Mouse (Mus musculus) CD4-positive helper T cell, adult 2 months (primary cell): ENCODE measurements around the gene Mcm10.

Experiments used
- DNase-seq: peaks from one replicate; pipeline ENCODE4 v3.0.0-alpha.2; 2012; ENCODE audit warnings: low read depth, missing footprints, low spot score

Mcm10 gene

DNA sequence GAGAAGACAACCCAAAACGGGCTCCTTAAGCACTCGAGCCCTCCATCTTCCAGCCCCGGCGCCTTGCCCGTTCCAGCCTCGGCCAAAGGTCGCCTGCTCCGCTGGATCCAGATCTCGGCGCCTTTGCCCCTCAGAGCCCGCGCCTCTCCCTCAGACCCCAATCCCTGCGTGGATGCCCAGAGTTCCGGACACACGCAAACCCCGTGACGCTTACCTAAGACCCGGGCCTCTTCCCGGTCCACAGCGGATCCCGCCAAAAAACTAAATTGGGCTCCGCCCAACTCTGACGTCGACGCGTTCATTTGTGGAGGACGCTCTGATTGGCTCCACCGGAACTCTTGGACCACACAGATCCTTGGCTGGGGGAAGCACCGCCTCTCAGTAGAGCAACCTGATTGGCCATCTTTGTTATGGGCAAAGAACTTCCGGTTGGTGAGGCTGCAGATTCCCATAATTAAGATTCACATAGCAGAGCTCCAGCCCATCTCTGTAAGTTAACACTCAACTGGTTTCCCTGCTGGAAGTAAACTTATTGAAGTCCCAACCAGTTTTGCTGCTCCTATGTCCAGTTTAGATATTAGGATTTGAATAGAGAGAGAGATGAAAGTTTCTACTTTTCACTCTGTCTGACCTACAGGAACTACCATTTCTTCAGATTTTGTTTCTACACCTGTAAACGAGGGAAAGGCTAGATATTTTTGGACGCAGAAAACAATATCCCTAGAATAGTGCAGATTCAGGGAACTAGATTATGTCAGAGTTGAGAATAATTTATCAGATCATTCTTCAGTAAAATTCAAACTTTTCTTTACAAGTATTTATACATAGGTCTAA lies at the start of gene Mcm10:
Gene Mcm10 (minus strand): TSS at position 301 of the 834 bp plus-strand sequence.
- peak; percentile 93 for DNase-seq

DNA sequence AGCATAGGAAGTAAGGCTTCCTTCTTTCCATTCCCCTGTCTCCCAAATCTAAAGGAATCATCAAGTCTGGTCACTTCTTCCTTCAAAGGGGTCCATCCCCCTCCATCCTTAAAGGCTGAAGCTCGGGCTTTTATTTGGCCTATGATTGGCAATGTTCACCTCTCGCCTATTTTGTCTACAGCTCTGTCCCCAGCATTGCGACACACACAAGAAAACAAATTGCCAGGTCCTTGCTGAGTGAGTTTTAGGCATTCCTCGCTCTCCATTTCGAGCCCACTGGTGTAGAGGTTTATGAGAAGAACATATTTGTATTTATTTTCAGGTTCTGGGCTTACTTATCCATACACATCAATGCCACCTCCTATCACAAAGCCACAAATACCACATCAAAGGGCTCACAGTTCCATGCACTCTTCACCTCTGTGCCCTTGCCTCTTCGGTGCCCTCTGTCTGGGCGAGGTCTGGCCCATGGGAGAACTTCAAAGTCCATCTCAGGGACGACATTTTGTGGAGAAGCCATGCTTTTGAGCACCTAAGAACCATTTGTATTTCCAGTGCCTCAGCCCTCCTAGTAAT lies 48.6 kb upstream of the Mcm10 start:
- peak; percentile 71 for DNase-seq

DNA sequence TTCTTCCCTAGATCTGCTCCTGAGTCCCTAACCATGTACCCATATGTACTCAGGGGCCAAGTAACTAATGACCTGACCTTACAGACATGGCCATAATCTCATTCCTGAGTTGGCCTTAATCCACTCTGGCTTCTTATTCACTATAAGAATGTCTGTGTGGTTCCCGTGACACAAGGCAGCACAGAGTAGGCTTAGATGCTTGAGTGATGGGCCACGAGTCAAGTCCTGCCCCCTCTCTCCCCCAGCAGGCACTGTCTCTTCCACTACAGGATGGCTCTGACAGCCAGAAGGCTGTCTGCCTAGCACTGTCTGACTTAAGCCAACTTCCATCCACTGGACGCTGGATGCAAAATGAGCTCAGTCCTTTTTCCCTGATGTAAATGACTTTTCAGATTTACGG lies 47.4 kb upstream of the Mcm10 start:
- no peak for DNase-seq

DNA sequence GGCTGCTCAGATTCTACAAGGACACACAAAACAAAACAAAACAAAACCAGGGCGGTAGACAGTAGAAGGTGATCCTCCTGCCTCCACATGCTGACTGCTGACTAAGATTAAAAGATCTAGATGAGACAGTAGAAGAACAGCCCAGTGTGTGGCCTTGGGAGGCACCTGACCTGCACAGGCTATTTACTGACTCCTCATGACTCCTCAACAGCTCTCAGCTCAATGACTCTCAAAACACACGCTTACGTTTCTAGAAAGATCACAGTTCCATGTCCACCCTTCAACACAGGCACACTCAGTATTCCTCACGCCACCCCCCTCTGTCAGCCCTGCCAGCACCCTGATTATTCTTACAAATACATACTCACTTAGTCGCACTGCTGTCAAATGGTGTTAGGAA lies 45.8 kb upstream of the Mcm10 start:
- DNase-seq, result no peak

DNA sequence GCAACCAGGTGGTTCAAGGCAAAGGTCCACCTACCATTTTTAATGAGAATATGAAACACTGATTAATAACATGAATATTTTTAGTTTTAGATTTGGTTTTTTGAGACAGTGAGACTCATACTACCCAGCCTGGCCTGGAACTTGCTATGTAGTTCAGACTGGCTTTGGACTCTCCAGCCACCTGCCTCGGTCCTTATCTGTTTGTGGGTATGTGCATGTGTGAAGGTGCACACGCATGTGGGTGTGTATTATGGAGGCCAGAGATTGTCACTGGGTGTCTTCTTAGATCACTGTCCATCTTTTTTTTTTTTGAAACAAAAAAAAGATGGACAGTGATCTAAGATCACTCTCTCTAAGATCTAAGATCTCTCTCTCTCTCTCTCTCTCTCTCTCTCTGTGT lies 38.0 kb upstream of the Mcm10 start:
- DNase-seq, result no peak

DNA sequence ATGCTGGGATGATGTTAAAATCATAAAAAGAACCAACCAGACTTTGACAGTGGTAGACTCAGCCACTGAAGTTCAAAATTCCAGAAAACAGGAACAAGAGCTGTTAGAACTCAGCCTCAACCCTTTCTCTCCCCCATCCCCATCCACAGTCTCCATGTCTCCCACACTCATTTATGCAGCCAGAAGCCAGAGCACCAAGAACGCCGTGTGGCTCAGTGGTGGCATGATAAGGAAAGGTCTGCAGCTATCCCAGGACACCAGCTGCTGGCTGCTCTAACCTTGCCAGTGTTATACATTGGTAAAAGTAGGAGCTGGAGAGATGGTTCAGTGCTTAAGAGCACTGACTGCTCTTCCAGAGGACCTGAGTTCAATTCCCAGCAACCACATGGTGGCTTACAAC lies 34.4 kb upstream of the Mcm10 start:
- no peak for DNase-seq

DNA sequence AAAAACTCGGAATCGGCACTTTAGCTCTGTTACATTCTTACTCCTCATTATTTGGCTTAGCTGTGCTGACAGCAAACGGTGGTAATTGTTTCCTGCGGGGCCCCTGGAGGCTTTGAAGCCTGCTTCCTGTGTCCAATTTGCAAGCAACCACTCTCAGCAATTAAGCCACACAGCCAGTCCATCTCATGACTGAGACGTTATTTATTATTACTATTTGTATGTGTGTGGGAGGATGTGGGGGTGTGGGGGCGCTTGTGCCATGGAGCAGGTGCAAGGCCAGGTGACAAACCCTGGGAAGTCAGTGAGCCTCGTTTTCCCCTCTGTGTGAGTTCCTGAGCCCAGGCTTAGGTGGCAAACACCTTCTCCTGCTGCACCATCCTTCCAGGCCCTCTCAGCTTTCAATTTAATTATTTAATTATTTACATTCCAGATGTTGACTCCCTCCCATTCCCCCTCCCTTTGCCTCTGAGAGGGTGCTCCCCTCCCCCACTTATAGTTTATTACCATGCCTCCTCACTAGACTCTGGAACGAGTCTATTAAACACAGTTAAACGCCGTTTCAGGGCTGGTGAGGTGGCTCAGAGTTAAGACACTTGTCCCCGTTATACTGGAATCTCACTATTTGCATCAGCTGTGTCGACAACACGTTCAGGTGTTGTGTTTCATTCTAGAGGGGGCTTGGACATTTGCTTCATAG lies 32.8 kb upstream of the Mcm10 start:
- DNase-seq, result no peak

DNA sequence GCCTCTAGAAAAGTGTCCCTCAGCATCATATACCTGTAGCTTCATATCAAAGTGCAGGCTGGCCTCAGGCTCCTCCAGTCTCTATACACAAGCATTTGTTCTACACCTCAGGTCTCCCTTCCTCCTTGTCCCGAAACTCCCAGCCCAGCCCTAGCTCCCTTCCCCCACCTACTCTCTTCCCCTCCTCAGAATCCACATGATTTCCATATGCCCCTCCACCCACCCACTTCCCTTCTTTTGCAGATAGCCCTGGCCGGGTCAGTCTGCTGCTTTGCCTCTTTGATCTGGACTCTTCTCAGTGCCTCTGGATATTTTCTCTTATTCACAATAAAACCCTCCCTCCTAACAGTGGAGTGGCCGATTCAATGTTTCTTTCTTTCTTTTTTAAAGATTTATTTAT lies 31.7 kb upstream of the Mcm10 start:
- DNase-seq, result no peak

DNA sequence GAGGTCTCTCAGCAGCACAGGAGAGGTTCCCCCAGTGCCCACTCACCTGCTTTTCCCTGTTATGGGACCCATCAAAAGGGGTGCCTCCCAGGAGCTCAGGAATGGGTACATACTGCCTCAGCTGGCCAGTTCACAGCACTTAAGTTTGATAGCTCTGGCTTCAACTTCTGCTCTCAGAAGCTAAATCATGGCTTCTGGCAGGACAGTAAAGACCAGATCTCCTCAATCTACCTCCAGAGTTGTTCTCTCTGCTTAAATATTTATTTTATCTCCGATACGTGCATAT lies 30.8 kb upstream of the Mcm10 start:
- DNase-seq, result no peak

DNA sequence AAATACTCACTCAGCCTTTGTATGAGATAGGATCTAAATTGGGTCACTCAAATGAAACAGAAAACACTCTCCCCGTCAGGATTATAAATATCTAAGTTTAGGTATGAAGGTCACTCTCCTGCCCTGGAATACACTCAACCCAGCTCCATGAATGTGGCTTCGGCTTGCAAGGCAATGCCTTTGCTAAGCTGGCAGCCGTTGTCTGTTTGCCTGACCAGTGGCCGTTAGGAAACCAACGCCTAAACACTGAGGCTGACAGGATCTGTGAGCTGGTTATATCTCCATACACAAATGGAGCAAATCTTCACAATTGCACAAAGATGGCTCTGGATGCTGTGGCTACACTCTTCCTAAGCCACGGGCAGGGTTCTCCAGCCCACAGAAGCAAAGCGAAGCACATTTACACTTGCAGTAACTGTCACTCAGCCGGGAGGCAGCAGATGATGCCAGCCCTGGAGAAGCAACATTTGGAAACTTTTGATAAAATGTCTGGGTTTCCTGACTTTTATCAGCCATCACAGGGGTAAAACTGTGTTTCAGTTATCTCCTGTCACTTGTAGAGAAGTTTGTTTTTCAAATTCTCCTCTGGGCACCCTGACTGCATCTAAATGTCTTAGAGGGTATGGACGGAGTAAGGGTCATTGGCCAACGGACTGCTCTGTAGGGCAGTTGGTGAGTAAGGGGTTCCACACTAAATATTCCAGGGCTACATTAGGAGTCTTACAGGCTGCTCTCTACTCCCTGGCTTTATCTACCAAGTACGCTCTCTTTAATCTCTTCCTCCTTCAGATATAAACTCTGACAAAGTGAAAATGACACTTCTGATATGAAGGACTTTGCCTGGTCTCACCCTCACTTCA lies 30.3 kb upstream of the Mcm10 start:
- no peak for DNase-seq

DNA sequence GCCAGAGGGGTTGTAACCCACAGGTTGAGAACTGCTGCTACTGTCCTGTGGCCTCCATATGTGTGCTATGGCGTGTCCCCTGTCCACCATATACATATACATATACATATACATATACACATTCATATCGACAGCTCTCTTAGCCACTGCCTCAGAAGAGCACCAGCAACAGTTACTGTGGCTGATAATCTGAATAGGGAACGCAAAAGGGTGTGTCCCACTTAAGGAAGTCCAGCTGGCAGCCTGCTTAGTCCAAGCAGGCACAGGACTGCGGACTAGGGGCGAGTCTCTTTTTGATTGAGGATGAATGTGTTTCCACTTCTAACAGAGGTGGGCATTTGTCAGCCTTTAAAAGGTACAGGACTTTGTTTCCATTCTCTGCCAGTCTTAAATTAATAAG lies 29.3 kb upstream of the Mcm10 start:
- DNase-seq, result no peak

DNA sequence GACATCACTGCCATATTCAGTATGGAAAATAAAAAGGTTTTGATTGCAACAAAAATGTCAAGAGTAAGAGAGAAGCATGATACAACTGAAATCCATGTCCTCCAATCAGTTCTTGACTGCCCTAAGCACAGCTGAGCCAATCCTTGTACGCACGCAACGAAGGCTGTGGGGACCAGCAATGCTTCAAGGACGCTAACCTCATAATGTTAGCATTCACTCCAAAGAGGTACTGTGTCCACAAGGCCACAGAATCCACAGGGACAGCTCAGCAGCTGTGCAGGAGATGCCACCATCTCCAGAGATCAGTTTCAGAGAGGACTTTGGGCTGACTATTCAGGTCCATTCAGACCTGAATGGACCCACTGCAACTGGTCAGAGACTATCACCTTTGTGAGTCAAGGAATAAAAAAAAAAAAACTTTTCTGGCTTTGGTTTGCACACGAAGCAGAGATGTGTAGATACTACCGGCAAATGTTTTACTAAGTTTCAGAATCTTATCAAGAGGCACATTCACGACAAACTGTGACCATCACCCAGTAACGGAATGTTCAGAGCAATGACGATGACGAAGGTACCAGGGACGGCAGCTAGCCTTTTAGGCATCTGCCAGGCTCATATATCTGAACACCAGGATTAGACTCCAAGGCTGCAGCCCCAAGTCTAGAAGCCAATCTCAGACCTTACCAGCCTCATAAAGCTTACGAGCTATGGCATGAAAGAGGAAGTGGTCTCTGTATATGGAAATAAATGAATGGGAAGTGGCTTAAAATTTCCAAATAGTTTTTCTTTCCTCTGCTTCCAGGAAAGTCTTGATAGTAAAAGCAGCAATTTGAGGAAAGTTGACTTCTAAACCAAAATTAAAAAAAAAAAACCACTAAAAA lies 27.9 kb upstream of the Mcm10 start:
- no peak for DNase-seq

DNA sequence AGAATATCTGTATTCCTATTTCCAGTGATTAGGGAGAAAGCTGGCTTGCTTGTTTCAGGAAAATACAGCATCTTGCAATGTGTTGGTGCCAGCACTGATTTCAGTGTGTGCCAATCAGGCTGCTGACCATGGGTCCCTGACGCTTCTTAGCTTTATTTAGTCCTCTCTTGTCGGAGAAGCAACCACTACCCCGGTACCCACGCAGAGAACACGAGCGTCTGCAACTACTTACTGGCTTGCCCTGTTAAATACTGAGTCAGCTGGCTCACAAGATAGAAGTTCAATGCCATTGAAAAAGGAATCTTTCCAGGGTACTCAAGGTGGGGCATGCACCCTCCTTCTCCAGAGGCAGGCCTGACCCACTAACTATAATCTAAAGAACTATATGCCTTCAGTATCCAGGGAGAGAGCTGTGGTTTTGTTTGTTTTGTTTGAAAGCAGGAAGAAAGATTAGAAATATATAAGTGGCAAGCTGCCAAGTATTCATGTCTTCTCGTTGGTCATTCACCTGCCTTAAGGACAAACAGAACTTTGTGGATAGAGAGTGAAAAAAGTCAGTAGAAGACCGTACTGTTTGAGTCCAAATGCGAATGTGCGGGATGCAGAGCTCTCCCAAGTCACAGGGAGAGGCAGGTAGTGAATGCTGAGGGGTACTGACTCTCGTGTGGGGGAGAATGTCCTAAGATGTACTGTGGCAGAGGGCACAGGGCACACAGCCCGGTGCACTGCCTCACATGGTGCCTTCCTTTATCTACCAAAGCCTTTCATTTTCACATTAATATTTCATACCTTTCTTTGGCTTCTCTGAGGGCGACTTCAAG lies 27.0 kb upstream of the Mcm10 start:
- DNase-seq, result no peak

DNA sequence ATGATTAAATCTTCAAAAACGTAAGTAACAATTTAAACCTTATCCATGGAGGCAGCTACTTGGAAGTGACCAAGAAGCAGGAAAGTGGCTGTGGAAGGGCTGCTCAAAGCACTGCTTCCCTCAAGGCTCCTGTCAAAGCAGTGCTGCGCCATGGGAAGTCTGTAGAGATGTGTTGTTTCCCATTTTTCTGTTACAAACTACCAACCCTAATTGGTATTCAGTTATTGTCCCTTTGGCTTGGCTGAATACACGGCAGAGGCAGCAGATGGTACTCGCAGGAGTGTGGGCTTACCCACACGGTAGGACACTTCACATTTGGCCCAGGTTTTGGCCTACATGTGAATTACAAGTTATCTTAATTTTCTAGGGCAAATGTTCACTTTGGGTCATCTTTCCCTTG lies 25.7 kb upstream of the Mcm10 start:
- DNase-seq, result no peak

DNA sequence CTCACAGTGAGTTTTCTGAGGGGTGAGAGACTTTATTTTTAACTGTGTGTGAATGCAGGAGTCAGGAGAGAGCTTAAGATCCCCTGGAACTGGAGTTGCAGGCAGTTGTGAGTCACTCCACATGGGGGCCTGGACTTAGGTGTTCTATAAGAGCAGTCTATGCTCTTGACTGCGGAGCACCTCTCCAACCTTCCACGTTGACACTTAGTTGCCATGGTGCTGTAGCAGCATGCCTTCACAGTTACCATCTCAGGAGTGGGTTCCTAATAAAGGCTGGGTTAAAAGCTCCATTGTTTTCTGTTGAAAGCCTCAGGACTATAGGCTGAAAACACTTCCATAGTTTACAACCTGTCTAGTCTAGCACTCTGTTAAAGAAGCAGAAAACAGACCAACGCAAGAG lies 24.8 kb upstream of the Mcm10 start:
- DNase-seq, result no peak

DNA sequence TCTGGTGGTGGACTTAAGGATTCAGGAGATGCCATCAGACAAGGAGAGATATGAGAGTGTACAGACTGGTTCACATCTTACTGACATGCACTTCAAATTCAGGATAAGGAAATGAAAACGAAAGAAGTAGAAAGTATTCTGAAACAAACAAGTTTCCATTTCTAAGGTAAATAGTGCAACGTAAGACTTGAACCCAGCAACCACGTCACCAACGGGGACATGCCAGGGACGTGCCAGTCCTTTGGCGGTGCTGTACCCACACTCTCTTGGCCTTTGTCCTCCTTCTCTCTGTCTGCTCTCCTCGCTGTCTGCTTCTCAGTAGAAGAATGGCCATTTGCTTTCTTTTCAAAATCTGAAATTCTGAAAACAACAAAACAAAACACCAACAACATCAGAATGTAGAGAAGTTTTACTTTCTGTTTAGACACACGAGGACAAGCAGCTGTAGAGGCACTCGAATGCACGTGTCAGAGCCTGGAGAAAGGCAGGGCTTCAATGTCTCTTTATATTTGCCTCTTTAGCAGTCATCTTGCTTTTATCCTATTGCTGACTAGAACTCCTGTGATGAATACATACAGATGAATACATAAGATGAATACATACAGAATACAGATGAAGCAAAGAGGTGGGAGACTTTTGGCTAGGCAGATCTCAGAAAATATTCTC lies 24.0 kb upstream of the Mcm10 start:
- DNase-seq, result no peak

DNA sequence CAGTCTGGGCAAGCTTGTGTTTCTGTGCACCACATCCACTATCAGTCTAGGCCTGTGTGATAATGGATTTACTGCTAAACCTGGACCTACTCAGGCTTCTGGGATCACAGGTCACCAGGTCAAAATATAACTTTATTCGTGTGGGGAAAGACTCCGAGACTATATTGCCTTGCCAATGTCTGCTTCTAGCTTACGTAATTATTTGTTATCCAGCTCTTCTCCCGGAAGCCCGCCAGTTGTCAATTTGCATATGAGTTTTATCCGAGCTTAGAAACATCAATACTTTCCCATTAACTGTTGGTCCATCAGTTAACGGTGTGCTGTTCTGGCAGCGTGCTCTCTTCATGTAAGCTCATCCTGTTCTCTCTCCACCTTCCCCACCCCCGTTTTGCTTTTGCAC lies 22.6 kb upstream of the Mcm10 start:
- DNase-seq, result no peak

DNA sequence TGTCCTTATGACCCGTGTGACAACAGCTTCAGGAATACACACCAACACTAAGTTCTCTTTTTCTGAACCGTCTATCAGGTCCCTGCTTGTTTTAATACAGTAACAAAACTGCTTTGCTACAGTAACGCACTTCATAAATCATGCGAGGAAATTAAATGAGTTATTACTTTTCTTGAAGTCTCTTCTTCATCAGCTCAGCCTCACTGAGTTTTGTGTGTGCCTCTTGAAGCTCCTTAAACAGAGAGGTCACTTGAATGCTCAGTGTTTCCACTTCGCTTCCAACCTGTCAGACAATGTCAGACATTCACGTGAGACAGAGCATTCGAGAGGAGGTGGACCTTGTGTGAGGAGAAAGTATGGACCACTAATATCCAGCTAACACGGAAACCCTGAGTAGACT lies 22.2 kb upstream of the Mcm10 start:
- no peak for DNase-seq

DNA sequence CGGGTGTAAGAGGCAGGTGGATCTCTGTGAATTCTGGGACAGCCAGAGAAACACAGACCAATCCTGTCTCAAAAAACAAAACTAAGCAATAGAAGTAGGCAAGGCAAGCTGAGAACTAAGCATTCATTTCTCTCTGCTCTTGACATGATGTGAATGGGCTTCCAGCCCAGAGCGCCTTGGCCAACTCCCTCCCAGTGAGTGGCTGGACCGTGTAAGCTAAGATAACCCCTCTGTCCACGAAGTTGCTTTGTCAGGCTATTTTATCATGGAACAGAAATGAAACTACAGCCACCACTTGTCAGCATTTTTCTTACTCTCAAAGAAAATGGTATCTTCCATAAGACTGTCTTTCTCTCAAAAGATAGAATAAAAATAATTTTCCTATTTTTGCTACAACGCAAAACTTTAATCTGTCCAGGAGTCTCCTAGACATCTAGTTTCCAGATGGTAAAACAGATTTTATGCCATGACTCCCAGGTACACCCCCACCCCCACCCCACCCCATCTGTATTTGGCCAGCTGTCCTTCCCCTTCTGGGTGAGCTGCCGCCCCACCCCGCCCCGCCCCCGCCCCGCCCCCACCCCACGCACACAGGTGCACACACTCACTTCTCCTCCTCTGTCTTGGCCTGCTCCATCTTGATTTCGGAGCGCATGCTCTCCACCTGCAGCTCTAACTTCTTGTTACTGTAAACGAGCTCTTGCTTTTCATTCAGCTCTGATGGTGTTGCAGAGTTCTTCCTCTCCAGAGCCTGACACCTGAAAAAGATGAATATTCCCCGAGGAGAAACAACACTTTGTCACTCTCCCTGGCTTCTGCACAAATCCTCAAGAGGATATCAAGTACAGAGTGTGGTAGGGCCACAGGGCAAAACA lies 21.2 kb upstream of the Mcm10 start:
- DNase-seq, result no peak
